Mouse (Mus musculus) forebrain, embryonic 10.5 days (tissue): ENCODE results near the gene Mpp4. TPM values are rescaled to one million over a fixed set of nuclear protein-coding genes. Genes with fewer than 3 reads are reported as not detected.

ENCODE experiments used
- DNase-seq: peaks from one replicate; pipeline ENCODE4 v3.0.0-alpha.2; 2017; ENCODE audit warnings: low spot score; ENCODE audit errors: extremely low spot score
- H3K27ac ChIP-seq: fragments of 300-500 bp; sonication (generic); 2 replicates; pipeline ENCODE4 v1.5.1; 2016; ENCODE audit warnings: mild to moderate bottlenecking
- H3K27me3 ChIP-seq: fragments of 300-500 bp; sonication (generic); 2 replicates; pipeline ENCODE4 v1.6.1; 2016; ENCODE audit warnings: mild to moderate bottlenecking; ENCODE audit not compliant: poor library complexity, severe bottlenecking
- H3K36me3 ChIP-seq: fragments of 300-500 bp; sonication (generic); replicated peaks from 2 replicates; pipeline ENCODE4 v1.6.1; 2016; ENCODE audit warnings: mild to moderate bottlenecking, moderate library complexity
- H3K4me1 ChIP-seq: fragments of 300-500 bp; sonication (generic); 2 replicates; pipeline ENCODE4 v1.6.1; 2016
- H3K4me3 ChIP-seq: fragments of 300-500 bp; sonication (generic); 2 replicates; pipeline ENCODE4 v1.5.1; 2016; ENCODE audit warnings: mild to moderate bottlenecking, moderate library complexity
- H3K9me3 ChIP-seq: fragments of 300-500 bp; sonication (generic); 2 replicates; pipeline ENCODE4 v1.6.1; 2016; ENCODE audit warnings: mild to moderate bottlenecking, moderate library complexity
- WGBS: fragments of 180-500 bp; shearing (Covaris S2); methylation state at CpG from one replicate; pipeline ENCODE4 v1.1.7; 2016; 5-methylcytosine and 5-hydroxymethylcytosine counted together
- polyA plus RNA-seq: library from polyadenylated mRNA; unstranded; fragments of >200 nt; fragmentation: Nextera tagmentation; extraction: Ambion mirVana; gene quantifications from 2 replicates; pipeline ENCODE4 v1.2.1, GENCODE M21; 2016

Gene Mpp4
- polyA plus RNA-seq, 1 experiment from 2014 or later: 0.20 TPM

GRCm38 (mm10) chr1:59182373-59182772 is 19.2 kb upstream of the Mpp4 start:
- Histone ChIP-seq H3K27me3 (no peaks in the 10 kb centered on the region), H3K9me3 (no peaks in the 10 kb centered on the region), H3K4me3 (no peak overlapping the region), H3K4me1 (no peaks in the 10 kb centered on the region), H3K27ac (no peak overlapping the region), H3K36me3 (peaks cover 47% of the 10 kb centered on the region)
- WGBS: 95% methylated on average over 2 of the region's 2 CpGs
- no peak for DNase-seq

DNA sequence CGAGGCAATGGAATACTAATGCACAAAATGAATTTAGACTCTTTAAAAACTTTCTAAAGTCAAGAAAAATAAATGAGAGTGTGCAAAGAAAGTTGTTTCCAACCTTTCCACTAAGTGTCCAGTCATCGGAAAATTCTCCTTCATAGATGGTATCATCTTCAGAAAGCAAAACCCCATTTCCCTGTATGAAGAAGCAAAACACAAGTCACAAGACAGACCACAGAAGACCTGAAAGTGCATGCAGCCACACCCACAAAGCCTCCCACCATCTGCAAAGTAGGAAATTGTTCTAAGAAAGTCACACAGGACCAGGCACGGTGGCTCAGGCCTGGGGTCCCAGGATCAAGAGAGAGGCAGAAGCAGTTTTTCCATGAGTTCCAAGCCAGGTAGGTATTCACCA is 16.8 kb upstream of the Mpp4 start:
- 94% methylated on average over 3 of the region's 3 CpGs for WGBS
- no peak overlapping the region for H3K27ac ChIP-seq
- no peaks in the 10 kb centered on the region for H3K27me3 ChIP-seq
- no peaks in the 10 kb centered on the region for H3K4me1 ChIP-seq
- no peak overlapping the region for H3K4me3 ChIP-seq
- no peaks in the 10 kb centered on the region for H3K9me3 ChIP-seq
- H3K36me3 ChIP-seq: peaks cover 55% of the 10 kb centered on the region
- no peak for DNase-seq

- Histone ChIP-seq H3K4me1 (no peaks in the 10 kb centered on the region), H3K36me3 (peaks cover 50% of the 10 kb centered on the region), H3K27ac (no peak overlapping the region), H3K9me3 (no peaks in the 10 kb centered on the region), H3K27me3 (no peaks in the 10 kb centered on the region), H3K4me3 (no peak overlapping the region)
- 93% methylated on average over 10 of the region's 10 CpGs for WGBS
- DNase-seq: no peak
These were observed 15.2 kb upstream of the Mpp4 start for GRCm38 (mm10) chr1:59178401-59178800.

DNA sequence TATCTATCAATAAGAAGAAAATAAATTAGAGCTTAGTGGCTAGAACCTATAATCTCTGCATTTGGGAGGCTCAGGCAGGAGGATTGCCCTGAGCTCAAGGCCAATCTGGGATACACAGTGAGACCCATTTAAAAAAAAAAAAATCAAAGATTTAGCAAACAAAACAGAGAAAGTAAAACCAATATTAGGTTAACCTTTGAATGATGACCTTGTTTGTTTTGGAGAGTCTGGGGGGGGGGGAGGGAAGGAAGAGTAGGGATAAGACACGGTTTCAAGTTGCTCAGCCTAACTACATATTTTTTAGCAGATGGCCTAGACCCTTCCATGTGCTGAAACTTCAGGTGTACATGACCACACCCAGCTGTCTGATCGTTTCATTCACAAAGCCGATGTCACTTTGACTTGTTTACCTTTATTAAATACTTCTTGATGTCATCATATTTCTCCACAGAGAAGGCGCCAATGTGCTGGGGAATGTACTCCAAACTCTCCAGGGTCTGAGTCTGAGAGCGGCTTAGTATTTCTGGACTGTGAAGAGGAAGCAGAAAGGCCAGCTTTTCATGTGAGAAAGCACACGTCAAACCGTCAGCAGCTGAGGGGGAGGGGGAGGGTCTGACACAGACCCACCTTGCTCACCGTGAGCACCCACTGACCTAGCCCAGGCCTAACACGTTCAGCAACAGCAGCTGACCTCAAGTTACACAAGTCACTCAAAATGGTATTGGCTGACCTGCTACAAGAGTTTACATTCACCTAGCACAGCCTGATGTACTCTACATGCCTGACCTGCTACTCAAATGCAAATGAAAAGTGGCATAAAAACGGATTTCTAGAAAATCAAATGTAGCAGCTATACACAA is 11.6 kb upstream of the Mpp4 start:
- Histone ChIP-seq H3K36me3 (peaks cover 51% of the 10 kb centered on the region), H3K4me1 (no peaks in the 10 kb centered on the region), H3K9me3 (no peaks in the 10 kb centered on the region), H3K27me3 (no peaks in the 10 kb centered on the region), H3K4me3 (no peak overlapping the region), H3K27ac (no peak overlapping the region)
- DNase-seq: no peak
- WGBS: 84% methylated on average over 10 of the region's 10 CpGs

GRCm38 (mm10) chr1:59173023-59173422 is 9.8 kb upstream of the Mpp4 start:
- Histone ChIP-seq H3K27ac (no peak overlapping the region), H3K36me3 (peaks cover 40% of the 10 kb centered on the region), H3K4me3 (no peak overlapping the region)

DNA sequence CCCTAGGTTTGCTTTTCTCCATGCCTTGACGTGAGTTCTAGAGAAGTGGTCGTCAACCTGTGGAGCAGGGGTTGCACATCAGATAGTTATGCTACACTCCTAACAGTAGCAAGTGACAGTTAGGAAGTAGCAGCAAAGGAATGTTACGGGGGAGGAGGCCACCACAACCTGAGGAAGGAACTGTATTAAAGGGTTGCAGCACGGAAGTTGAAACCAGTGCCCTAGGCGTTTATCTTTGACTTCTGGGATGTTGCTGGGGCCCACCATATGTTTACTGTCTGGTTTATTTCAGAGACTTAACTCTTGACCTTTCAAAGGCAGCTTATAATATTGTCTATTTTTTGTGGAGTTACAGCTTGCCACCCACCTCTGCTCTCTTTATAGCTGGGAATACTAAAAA is 8.7 kb upstream of the Mpp4 start:
- Histone ChIP-seq H3K9me3 (no peaks in the 10 kb centered on the region), H3K4me1 (no peaks in the 10 kb centered on the region), H3K4me3 (no peak overlapping the region), H3K36me3 (peaks cover 40% of the 10 kb centered on the region), H3K27me3 (no peaks in the 10 kb centered on the region), H3K27ac (no peak overlapping the region)
- 75% methylated on average over 5 of the region's 5 CpGs for WGBS
- DNase-seq: no peak

More at GRCm38 (mm10) chr1:59173023-59173422, 9.8 kb upstream of the Mpp4 start:
- Histone ChIP-seq H3K27me3 (no peaks in the 10 kb centered on the region), H3K4me1 (no peaks in the 10 kb centered on the region), H3K9me3 (no peaks in the 10 kb centered on the region)
- no peak for DNase-seq
- WGBS: 93% methylated on average over 5 of the region's 5 CpGs

DNA sequence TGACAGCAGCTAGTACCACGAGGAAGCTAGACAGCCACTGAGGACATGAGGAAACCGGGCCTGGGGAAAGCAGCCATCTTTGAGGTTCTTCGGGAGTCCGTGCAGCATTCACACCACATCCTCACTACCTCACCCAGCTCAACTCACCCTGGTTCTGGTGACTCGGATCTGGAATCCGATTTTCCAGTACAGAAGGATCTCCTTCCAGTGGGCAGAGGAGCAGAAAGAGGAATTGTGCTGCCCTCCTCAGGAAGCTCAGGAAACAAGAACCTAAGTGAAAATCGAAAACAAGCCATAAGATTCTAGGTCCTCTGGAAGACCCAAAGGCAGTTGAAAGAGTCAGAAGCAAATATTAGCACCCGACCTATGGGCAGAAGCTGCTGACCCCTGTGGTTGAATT is 7.1 kb upstream of the Mpp4 start:
- no peak overlapping the region for H3K27ac ChIP-seq
- no peak for DNase-seq
- H3K4me3 ChIP-seq: no peak overlapping the region
- WGBS: 74% methylated on average over 8 of the region's 8 CpGs
- no peaks in the 10 kb centered on the region for H3K27me3 ChIP-seq
- H3K4me1 ChIP-seq: no peaks in the 10 kb centered on the region
- peaks cover 50% of the 10 kb centered on the region for H3K36me3 ChIP-seq
- H3K9me3 ChIP-seq: no peaks in the 10 kb centered on the region

- Histone ChIP-seq H3K9me3 (no peaks in the 10 kb centered on the region), H3K36me3 (peaks cover 47% of the 10 kb centered on the region), H3K27me3 (no peaks in the 10 kb centered on the region), H3K4me3 (no peak overlapping the region), H3K4me1 (no peaks in the 10 kb centered on the region), H3K27ac (no peak overlapping the region)
- DNase-seq: no peak
- 95% methylated on average over 6 of the region's 6 CpGs for WGBS
These were observed 6.4 kb upstream of the Mpp4 start for GRCm38 (mm10) chr1:59169586-59169985.

- Histone ChIP-seq H3K36me3 (peaks cover 49% of the 10 kb centered on the region), H3K27me3 (no peaks in the 10 kb centered on the region)
- 88% methylated on average over 2 of the region's 2 CpGs for WGBS
These were observed 5.4 kb upstream of the Mpp4 start for GRCm38 (mm10) chr1:59168556-59168955.

GRCm38 (mm10) chr1:59167654-59168425 is 4.7 kb upstream of the Mpp4 start:
- 93% methylated on average over 4 of the region's 4 CpGs for WGBS
- Histone ChIP-seq H3K36me3 (peaks cover 51% of the 10 kb centered on the region), H3K9me3 (no peaks in the 10 kb centered on the region), H3K27ac (no peak overlapping the region), H3K27me3 (0 out of 2 replicates have a peak, but pooled peaks cover under 1% of the 10 kb centered on the region), H3K4me1 (peaks cover 13% of the 10 kb centered on the region), H3K4me3 (no peak overlapping the region)
- no peak for DNase-seq

More at GRCm38 (mm10) chr1:59168556-59168955, 5.4 kb upstream of the Mpp4 start:
- no peak for DNase-seq
- no peak overlapping the region for H3K27ac ChIP-seq
- no peaks in the 10 kb centered on the region for H3K9me3 ChIP-seq
- no peak overlapping the region for H3K4me3 ChIP-seq
- peaks cover 5% of the 10 kb centered on the region for H3K4me1 ChIP-seq

DNA sequence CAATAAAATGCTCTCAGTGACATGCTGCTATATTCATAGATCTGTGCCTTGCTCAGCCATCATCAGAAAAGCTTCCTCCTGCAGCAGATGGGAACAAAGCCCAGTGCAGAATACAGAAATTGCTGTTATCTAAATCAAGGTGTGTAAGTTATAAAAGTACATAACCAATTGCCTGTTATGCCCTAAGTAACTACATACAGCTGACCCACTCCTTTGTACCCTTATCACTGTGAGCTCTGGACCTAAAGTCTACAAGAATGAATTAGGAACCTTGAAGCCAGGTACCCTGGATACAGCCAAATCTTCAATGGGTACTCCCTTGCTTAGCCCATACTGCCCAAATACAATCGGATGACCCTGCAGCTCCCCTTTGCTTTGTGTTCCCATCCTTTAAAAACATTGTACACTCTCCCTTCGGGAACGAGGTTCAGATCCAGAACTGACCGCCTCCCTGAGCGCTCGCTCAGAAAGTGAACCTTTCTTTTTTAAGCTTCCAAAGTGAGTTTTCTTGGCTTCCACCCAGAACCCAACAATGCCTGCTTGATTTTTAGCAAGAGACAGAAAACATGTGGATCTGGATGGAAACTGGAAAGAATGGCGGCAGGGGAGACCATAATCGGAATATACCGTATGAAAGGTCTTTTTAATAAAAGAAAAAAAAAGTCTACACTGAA is 3.2 kb upstream of the Mpp4 start:
- Histone ChIP-seq H3K4me1 (peaks cover 24% of the 10 kb centered on the region), H3K36me3 (peaks cover 47% of the 10 kb centered on the region), H3K4me3 (no peak overlapping the region), H3K27me3 (peaks cover 10% of the 10 kb centered on the region; the same call in 1 of the 2 replicates), H3K27ac (no peak overlapping the region), H3K9me3 (no peaks in the 10 kb centered on the region)
- no peak for DNase-seq
- WGBS: 96% methylated on average over 9 of the region's 9 CpGs

- Histone ChIP-seq H3K36me3 (peaks cover 35% of the 10 kb centered on the region), H3K9me3 (no peaks in the 10 kb centered on the region), H3K27me3 (peaks cover 10% of the 10 kb centered on the region; the same call in 1 of the 2 replicates), H3K27ac (no peak overlapping the region), H3K4me3 (no peak overlapping the region), H3K4me1 (peaks cover 24% of the 10 kb centered on the region)
- WGBS: 21% methylated on average over 5 of the region's 5 CpGs
- no peak for DNase-seq
These were observed 729 bp upstream of the Mpp4 start for GRCm38 (mm10) chr1:59163918-59164317.
